Mouse (Mus musculus) lung, embryonic 16.5 days (tissue): ENCODE results near the gene Frmd4b. TPM values are rescaled to one million over a fixed set of nuclear protein-coding genes. Genes with fewer than 3 reads are reported as not detected.

ENCODE experiments used
- ATAC-seq: fragments of 200-750 bp; cut with Nextera tagmentation; 2 replicates; pipeline ENCODE4 v1.8.0; 2017; ENCODE audit warnings: low read depth, mild to moderate bottlenecking, moderate library complexity
- H3K27ac ChIP-seq: fragments of 300-500 bp; sonication (generic); 2 replicates; pipeline ENCODE4 v1.5.1; 2014; ENCODE audit warnings: mild to moderate bottlenecking, control low read depth, low read length
- H3K27me3 ChIP-seq: fragments of 300-500 bp; sonication (generic); 2 replicates; pipeline ENCODE4 v1.6.1; 2014; ENCODE audit warnings: low read depth, low read length, mixed read lengths; ENCODE audit not compliant: control insufficient read depth, insufficient read depth
- H3K36me3 ChIP-seq: fragments of 300-500 bp; sonication (generic); 2 replicates; pipeline ENCODE4 v1.6.1; 2014; ENCODE audit warnings: low read length; ENCODE audit not compliant: control insufficient read depth, insufficient read depth
- H3K4me1 ChIP-seq: fragments of 300-500 bp; sonication (generic); replicated peaks from 2 replicates; pipeline ENCODE4 v1.6.1; 2014; ENCODE audit warnings: low read length, mixed read lengths; ENCODE audit not compliant: control insufficient read depth, insufficient read depth
- H3K4me2 ChIP-seq: fragments of 300-500 bp; sonication (generic); 2 replicates; pipeline ENCODE4 v1.6.1; 2014; ENCODE audit warnings: low read depth, low read length, control low read depth
- H3K4me3 ChIP-seq: fragments of 300-500 bp; sonication (generic); 2 replicates; pipeline ENCODE4 v1.5.1; 2014; ENCODE audit warnings: mild to moderate bottlenecking, low read length, control low read depth
- H3K9ac ChIP-seq: fragments of 300-500 bp; sonication (generic); 2 replicates; pipeline ENCODE4 v1.6.1; 2014; ENCODE audit warnings: low read length, control low read depth
- H3K9me3 ChIP-seq: fragments of 300-500 bp; sonication (generic); 2 replicates; pipeline ENCODE4 v1.6.1; 2016; ENCODE audit warnings: low read length; ENCODE audit not compliant: control insufficient read depth
- WGBS: fragments of 180-500 bp; shearing (Covaris S2); extraction: QIAGEN DNeasy Blood & Tissue Kit; methylation state at CpG from one replicate; pipeline ENCODE4 v1.1.7; 2014; 5-methylcytosine and 5-hydroxymethylcytosine counted together
- polyA plus RNA-seq: library from polyadenylated mRNA; unstranded; fragments of >200 nt; fragmentation: Nextera tagmentation; extraction: Ambion mirVana; gene quantifications from 2 replicates; pipeline ENCODE4 v1.2.1, GENCODE M21; 2015

The Frmd4b gene
- polyA plus RNA-seq, 1 experiment from 2014 or later, result 17.9 TPM

DNA sequence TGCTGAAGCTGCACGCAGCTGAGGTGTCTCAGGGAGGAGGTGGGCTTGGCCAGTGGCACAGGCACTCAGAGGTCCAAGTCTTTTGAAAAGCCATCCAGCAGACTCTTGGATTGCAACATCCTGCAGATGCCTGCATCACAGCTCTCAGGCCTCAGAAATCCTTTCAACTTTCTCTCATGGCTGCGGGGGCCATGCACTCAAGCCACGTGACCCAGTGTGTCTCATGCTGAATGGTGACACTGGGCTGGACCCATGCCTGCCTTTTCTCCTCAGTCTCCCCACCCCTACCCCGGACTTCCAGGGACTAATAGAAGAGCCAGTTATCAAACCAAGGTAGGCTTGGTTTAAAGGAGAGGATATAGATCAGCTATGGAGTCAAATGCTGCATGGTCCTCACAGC is 66.2 kb downstream of the Frmd4b start:
- H3K27ac ChIP-seq, result no peak overlapping the region
- H3K27me3 ChIP-seq, result no peaks in the 10 kb centered on the region

DNA sequence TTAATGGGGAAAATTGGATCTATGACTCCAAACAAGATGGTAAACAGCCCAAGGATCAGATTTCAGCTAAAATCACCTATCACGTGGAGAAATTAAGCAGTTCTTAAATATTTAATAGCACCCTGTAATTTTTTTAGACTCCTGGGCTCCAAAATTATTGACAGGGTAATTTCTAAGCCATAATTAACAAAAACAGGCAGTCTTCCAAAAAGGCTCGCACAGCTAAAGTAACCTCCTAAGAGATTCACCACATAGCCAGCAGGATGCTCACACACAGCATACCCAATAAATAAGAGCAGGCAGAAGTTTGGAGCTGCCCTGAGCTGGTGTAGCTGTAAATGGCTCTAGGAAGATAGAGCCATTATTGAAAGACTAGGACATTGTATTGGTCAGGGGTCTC is 76.9 kb downstream of the Frmd4b start:
- ATAC-seq, result no peak
- 79% methylated on average over 2 of the region's 2 CpGs for WGBS
- H3K4me2 ChIP-seq, result no peak overlapping the region

More for the DNA sequence above, 66.2 kb downstream of the Frmd4b start:
- 82% methylated on average over 4 of the region's 4 CpGs for WGBS
- H3K9ac ChIP-seq, result no peak overlapping the region
- H3K4me1 ChIP-seq, result peaks cover 5% of the 10 kb centered on the region
- peaks cover 6% of the 10 kb centered on the region; the same call in 1 of the 2 replicates for H3K9me3 ChIP-seq
- ATAC-seq, result peak; percentile 54; the same call in 1 of the 2 replicates
- no peak overlapping the region for H3K4me3 ChIP-seq
- no peaks in the 10 kb centered on the region for H3K36me3 ChIP-seq
- no peak overlapping the region for H3K4me2 ChIP-seq

GRCm38 (mm10) chr6:97535763-97536445 is 81.4 kb downstream of the Frmd4b start:
- no peak overlapping the region for H3K4me3 ChIP-seq

More for the DNA sequence above, 76.9 kb downstream of the Frmd4b start:
- H3K36me3 ChIP-seq, result no peaks in the 10 kb centered on the region
- H3K9me3 ChIP-seq, result 0 out of 2 replicates have a peak, but pooled peaks cover under 1% of the 10 kb centered on the region
- H3K27ac ChIP-seq, result no peak overlapping the region
- H3K27me3 ChIP-seq, result no peaks in the 10 kb centered on the region
- no peak overlapping the region for H3K4me3 ChIP-seq
- no peaks in the 10 kb centered on the region for H3K4me1 ChIP-seq
- H3K9ac ChIP-seq, result no peak overlapping the region

GRCm38 (mm10) chr6:97531043-97531442 is 86.3 kb downstream of the Frmd4b start:
- peaks cover 5% of the 10 kb centered on the region; the same call in 1 of the 2 replicates for H3K4me1 ChIP-seq
- WGBS, result 36% methylated on average over 4 of the region's 4 CpGs
- no peak overlapping the region for H3K4me3 ChIP-seq
- ATAC-seq, result no peak
- no peak overlapping the region for H3K27ac ChIP-seq
- no peaks in the 10 kb centered on the region for H3K36me3 ChIP-seq
- 0 out of 2 replicates have a peak, but pooled peaks cover 3% of the 10 kb centered on the region for H3K9me3 ChIP-seq
- no peak overlapping the region for H3K4me2 ChIP-seq
- H3K9ac ChIP-seq, result no peak overlapping the region
- H3K27me3 ChIP-seq, result no peaks in the 10 kb centered on the region

More at GRCm38 (mm10) chr6:97535763-97536445, 81.4 kb downstream of the Frmd4b start:
- H3K27me3 ChIP-seq, result no peaks in the 10 kb centered on the region
- no peaks in the 10 kb centered on the region for H3K36me3 ChIP-seq
- H3K27ac ChIP-seq, result no peak overlapping the region
- no peak overlapping the region for H3K9ac ChIP-seq
- H3K4me1 ChIP-seq, result no peaks in the 10 kb centered on the region
- 84% methylated on average over 9 of the region's 9 CpGs for WGBS
- no peak for ATAC-seq
- H3K9me3 ChIP-seq, result 0 out of 2 replicates have a peak, but pooled peaks cover 3% of the 10 kb centered on the region
- no peak overlapping the region for H3K4me2 ChIP-seq

DNA sequence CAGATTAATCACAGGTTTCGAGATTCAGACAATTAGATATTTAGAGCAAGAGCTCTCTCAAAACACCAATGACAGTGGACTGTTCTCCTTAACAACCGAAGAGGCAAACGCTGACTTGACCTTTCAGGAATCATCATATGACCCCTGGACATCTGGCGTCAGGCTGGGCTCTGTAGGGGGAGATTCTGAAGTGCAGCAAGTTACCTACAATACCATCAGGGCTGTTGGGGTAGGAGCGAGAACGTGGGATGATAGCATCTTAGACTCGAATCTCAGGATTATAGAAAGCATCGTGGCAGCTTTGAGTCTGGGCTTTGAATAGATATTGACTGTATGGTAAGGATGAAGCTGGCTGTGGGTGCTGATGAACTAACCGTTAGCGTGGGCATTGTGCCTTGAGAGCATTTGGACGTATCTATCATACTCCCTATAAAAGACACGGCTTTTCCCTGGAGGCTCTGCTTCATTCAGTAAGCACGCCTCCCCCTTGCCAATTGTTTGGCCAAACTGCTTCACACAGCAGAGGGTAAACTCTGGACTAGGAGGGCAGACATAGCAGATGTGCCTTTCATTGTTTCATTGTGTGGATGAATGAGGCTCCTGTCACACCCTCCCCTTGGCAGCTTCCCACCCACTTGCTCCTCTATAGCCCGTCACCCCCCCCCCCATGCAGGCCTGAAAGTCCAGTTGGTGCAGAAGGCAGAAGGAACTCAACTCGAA is 88.2 kb downstream of the Frmd4b start:
- H3K36me3 ChIP-seq, result no peaks in the 10 kb centered on the region
- no peaks in the 10 kb centered on the region for H3K9me3 ChIP-seq
- no peak overlapping the region for H3K27ac ChIP-seq
- H3K4me1 ChIP-seq, result peaks cover 5% of the 10 kb centered on the region; the same call in 1 of the 2 replicates
- ATAC-seq, result no peak
- 73% methylated on average over 14 of the region's 15 CpGs for WGBS
- H3K4me3 ChIP-seq, result no peak overlapping the region
- no peaks in the 10 kb centered on the region for H3K27me3 ChIP-seq
- H3K4me2 ChIP-seq, result no peak overlapping the region
- H3K9ac ChIP-seq, result no peak overlapping the region

DNA sequence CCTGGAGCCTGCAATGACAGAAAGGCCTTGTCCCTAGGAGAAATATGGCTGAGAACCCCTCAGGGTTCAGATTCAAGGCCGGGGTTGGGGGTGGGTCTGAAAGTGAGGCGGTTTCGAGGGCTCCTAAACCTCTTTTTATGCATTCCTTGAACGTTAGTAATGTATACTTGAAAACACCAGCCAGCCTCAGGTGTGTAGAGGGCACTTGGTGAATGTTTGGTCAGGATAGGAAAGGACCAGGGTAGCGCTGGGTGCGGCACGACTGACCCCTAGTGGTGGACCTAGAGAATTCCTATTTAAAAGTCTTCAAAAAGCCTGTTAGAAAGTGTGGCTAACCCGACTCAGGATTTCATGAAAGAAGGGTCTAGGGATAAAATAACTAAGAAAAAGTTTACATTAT is 91.2 kb downstream of the Frmd4b start:
- Histone ChIP-seq H3K4me3 (no peak overlapping the region), H3K9me3 (no peaks in the 10 kb centered on the region), H3K4me1 (peaks cover 11% of the 10 kb centered on the region), H3K36me3 (no peaks in the 10 kb centered on the region), H3K9ac (no peak overlapping the region), H3K4me2 (no peak overlapping the region), H3K27me3 (no peaks in the 10 kb centered on the region), H3K27ac (peak overlapping the region; percentile 76)
- 8% methylated on average over 8 of the region's 8 CpGs for WGBS
- peak; percentile 92 for ATAC-seq

DNA sequence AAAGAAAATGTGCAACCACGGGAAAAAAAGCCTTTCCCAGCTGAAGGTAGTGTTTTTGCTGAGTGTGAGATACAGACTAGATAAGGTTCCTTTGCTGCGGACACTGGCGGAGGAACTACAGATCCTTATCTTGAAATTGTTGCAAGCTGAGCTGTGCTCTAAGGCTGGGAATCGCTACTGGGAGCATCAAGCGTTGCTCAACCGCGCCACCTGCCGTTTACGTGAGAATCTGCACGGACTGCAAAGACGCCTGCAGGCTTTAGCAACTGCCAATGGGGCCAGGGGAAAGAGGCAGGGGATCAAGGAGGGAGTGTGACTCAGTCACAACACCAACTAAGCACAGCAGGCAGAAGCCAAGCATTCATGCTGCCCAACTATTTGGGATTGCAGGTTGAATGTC is 94.2 kb downstream of the Frmd4b start:
- Histone ChIP-seq H3K4me3 (no peak overlapping the region), H3K36me3 (no peaks in the 10 kb centered on the region), H3K9me3 (no peaks in the 10 kb centered on the region), H3K4me1 (peaks cover 9% of the 10 kb centered on the region), H3K27me3 (no peaks in the 10 kb centered on the region), H3K27ac (no peak overlapping the region), H3K4me2 (peak overlapping the region; percentile 41), H3K9ac (no peak overlapping the region)
- under 1% methylated on average over 11 of the region's 11 CpGs for WGBS
- ATAC-seq, result peak; percentile 58

GRCm38 (mm10) chr6:97521279-97522038 is 95.9 kb downstream of the Frmd4b start:
- H3K27ac ChIP-seq, result no peak overlapping the region
- 33% methylated on average over 13 of the region's 13 CpGs for WGBS
- ATAC-seq, result no peak

GRCm38 (mm10) chr6:97520566-97520965 is 96.8 kb downstream of the Frmd4b start:
- Histone ChIP-seq H3K27ac (no peak overlapping the region), H3K4me1 (peaks cover 17% of the 10 kb centered on the region), H3K9me3 (no peaks in the 10 kb centered on the region), H3K27me3 (no peaks in the 10 kb centered on the region), H3K9ac (no peak overlapping the region), H3K4me3 (no peak overlapping the region), H3K36me3 (no peaks in the 10 kb centered on the region), H3K4me2 (no peak overlapping the region)
- 50% methylated on average over 2 of the region's 2 CpGs for WGBS
- ATAC-seq, result no peak

More at GRCm38 (mm10) chr6:97521279-97522038, 95.9 kb downstream of the Frmd4b start:
- Histone ChIP-seq H3K4me3 (no peak overlapping the region), H3K36me3 (no peaks in the 10 kb centered on the region), H3K4me2 (no peak overlapping the region), H3K9ac (no peak overlapping the region), H3K4me1 (peaks cover 17% of the 10 kb centered on the region), H3K9me3 (no peaks in the 10 kb centered on the region), H3K27me3 (no peaks in the 10 kb centered on the region)
